Mouse (Mus musculus): ENCODE data around the gene Csrp3. TPM values are rescaled to one million over a fixed set of nuclear protein-coding genes. Genes with fewer than 3 reads are reported as not detected.

Csrp3 gene
- 4.5 and 6.9 TPM in 2 replicates for polyA plus RNA-seq (2015; fragmentation: Nextera tagmentation; extraction: Ambion mirVana)

- no peaks in the 10 kb centered on the region for H3K27me3 ChIP-seq
- peaks cover 7% of the 10 kb centered on the region for H3K4me1 ChIP-seq (replicated peaks)
- 55% methylated on average over 11 of the region's 11 CpGs for WGBS (ENCODE audit: insufficient replicate concordance)
- H3K4me2 ChIP-seq: no peak within 1 kb of the TSS
- no peak within 1 kb of the TSS for H3K9ac ChIP-seq
- no peak for ATAC-seq (ENCODE audit: insufficient read depth)
- no peaks in the 10 kb centered on the region for H3K9me3 ChIP-seq (replicated peaks)
- no peak within 1 kb of the TSS for H3K27ac ChIP-seq (replicated peaks)
- H3K4me3 ChIP-seq (replicated peaks): no peak within 1 kb of the TSS
- no peaks in the 10 kb centered on the region for H3K36me3 ChIP-seq (replicated peaks)
Measured at GRCm38 (mm10) chr7:48847820-48848650, at the start of gene Csrp3. Gene Csrp3 (minus strand): TSS chr7:48848033.

- H3K9me3 ChIP-seq (replicated peaks): no peaks in the 10 kb centered on the region
- no peaks in the 10 kb centered on the region for H3K36me3 ChIP-seq (replicated peaks)
- ATAC-seq (ENCODE audit: insufficient read depth): no peak
- no peak overlapping the region for H3K9ac ChIP-seq
- H3K4me3 ChIP-seq (replicated peaks): no peak overlapping the region
- peaks cover 36% of the 10 kb centered on the region for H3K27me3 ChIP-seq
- 48% methylated on average over 4 of the region's 4 CpGs for WGBS (ENCODE audit: insufficient replicate concordance)
- H3K27ac ChIP-seq (replicated peaks): no peak overlapping the region
- no peak overlapping the region for H3K4me2 ChIP-seq
- no peaks in the 10 kb centered on the region for H3K4me1 ChIP-seq (replicated peaks)
Measured at GRCm38 (mm10) chr7:48896051-48896450, 48.2 kb upstream of the Csrp3 start.

DNA sequence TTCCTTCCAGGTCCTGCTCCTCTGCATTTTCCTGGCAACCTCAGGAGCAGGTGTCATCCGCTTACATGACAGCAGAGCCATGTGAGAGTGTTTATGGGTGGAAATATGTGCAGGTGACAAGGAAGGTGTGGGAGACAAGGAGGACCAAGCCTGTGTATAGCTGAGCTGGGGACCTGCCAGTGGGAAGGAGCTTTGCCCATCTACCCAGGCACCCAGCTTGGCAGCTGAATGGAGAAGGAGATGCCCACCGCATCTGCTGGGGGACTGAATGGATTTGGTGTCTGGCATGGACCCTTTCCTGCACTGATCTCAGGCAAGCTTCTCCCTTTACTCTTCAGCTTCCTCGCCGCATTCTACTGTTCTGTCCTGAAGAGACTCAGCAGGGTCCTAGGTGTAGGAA is 47.6 kb upstream of the Csrp3 start:
- no peaks in the 10 kb centered on the region for H3K36me3 ChIP-seq (replicated peaks)
- H3K27me3 ChIP-seq: peaks cover 36% of the 10 kb centered on the region
- no peak overlapping the region for H3K4me3 ChIP-seq (replicated peaks)
- no peak overlapping the region for H3K4me2 ChIP-seq
- H3K9ac ChIP-seq: no peak overlapping the region
- H3K9me3 ChIP-seq (replicated peaks): no peaks in the 10 kb centered on the region
- no peak overlapping the region for H3K27ac ChIP-seq (replicated peaks)
- WGBS (ENCODE audit: insufficient replicate concordance): 66% methylated on average over 4 of the region's 4 CpGs
- no peaks in the 10 kb centered on the region for H3K4me1 ChIP-seq (replicated peaks)
- no peak for ATAC-seq (ENCODE audit: insufficient read depth)

GRCm38 (mm10) chr7:48894763-48895162 is 46.9 kb upstream of the Csrp3 start:
- WGBS (ENCODE audit: insufficient replicate concordance): 44% methylated on average over 6 of the region's 6 CpGs
- Histone ChIP-seq H3K9ac (no peak overlapping the region), H3K4me2 (no peak overlapping the region), H3K4me3 (replicated peaks) (no peak overlapping the region), H3K27ac (replicated peaks) (no peak overlapping the region), H3K9me3 (replicated peaks) (no peaks in the 10 kb centered on the region), H3K27me3 (peaks cover 29% of the 10 kb centered on the region), H3K4me1 (replicated peaks) (no peaks in the 10 kb centered on the region), H3K36me3 (replicated peaks) (no peaks in the 10 kb centered on the region)
- ATAC-seq (ENCODE audit: insufficient read depth): no peak

DNA sequence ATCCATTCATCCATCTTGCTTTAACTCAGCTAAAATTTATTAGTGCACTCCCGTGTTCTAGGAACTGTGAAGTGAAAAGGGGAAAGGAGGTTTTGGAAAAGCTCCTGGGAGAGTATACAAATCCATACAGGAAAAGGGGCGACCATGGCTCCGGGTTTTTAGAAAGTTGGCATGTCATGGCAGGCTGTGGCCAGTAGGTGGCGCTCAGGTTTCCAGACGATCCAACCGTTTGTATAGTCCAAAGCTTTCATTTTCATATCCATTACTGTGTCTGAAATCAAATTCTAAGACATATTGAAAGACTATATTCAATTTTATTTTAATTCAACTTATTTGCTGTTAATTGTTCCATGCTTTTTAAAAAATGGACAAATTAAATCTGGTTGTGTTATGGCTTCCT is 46.3 kb upstream of the Csrp3 start:
- no peak overlapping the region for H3K4me3 ChIP-seq (replicated peaks)
- H3K4me2 ChIP-seq: no peak overlapping the region
- H3K9me3 ChIP-seq (replicated peaks): no peaks in the 10 kb centered on the region
- H3K36me3 ChIP-seq (replicated peaks): no peaks in the 10 kb centered on the region
- H3K4me1 ChIP-seq (replicated peaks): no peaks in the 10 kb centered on the region
- H3K27me3 ChIP-seq: peaks cover 23% of the 10 kb centered on the region
- H3K27ac ChIP-seq (replicated peaks): no peak overlapping the region
- no peak overlapping the region for H3K9ac ChIP-seq
- no peak for ATAC-seq (ENCODE audit: insufficient read depth)
- 2% methylated on average over 6 of the region's 6 CpGs for WGBS (ENCODE audit: insufficient replicate concordance)

DNA sequence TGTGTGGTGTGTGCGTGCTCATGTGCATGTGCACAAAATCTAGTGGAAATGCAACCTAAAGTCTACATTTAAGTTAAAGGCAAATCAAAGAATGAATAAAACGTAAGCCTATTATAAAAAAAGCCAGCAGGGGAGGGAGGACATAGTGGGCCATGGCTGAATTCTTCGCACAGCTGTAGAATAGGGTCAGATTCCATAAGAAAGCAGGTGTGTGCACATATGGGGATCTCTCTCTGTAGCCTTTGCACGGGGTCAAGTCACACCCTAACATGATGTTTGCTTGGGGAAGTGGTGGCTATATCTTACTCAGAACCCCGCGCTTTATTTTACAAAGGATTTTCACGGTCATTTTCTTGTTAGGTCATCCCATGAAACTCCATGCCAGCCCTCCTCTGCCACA is 45.3 kb upstream of the Csrp3 start:
- no peak overlapping the region for H3K4me3 ChIP-seq (replicated peaks)
- peaks cover 4% of the 10 kb centered on the region; the same call in 1 of the 2 replicates for H3K4me1 ChIP-seq (replicated peaks)
- H3K27ac ChIP-seq (replicated peaks): no peak overlapping the region
- H3K4me2 ChIP-seq: no peak overlapping the region
- 0 out of 2 replicates have a peak, but pooled peaks cover 20% of the 10 kb centered on the region for H3K27me3 ChIP-seq
- H3K9me3 ChIP-seq (replicated peaks): no peaks in the 10 kb centered on the region
- no peaks in the 10 kb centered on the region for H3K36me3 ChIP-seq (replicated peaks)
- whole genome bisulfite sequencing (ENCODE audit: insufficient replicate concordance): 66% methylated on average over 7 of the region's 7 CpGs
- ATAC-seq (ENCODE audit: insufficient read depth): no peak
- no peak overlapping the region for H3K9ac ChIP-seq

- 70% methylated on average over 5 of the region's 5 CpGs for WGBS (ENCODE audit: insufficient replicate concordance)
- Histone ChIP-seq H3K27ac (replicated peaks) (no peak overlapping the region), H3K27me3 (0 out of 2 replicates have a peak, but pooled peaks cover 20% of the 10 kb centered on the region), H3K4me1 (replicated peaks) (peaks cover 5% of the 10 kb centered on the region; the same call in 1 of the 2 replicates), H3K9ac (no peak overlapping the region), H3K9me3 (replicated peaks) (no peaks in the 10 kb centered on the region), H3K4me3 (replicated peaks) (no peak overlapping the region), H3K4me2 (no peak overlapping the region), H3K36me3 (replicated peaks) (no peaks in the 10 kb centered on the region)
- ATAC-seq (ENCODE audit: insufficient read depth): no peak
Measured at GRCm38 (mm10) chr7:48891029-48891428, 43.2 kb upstream of the Csrp3 start.

DNA sequence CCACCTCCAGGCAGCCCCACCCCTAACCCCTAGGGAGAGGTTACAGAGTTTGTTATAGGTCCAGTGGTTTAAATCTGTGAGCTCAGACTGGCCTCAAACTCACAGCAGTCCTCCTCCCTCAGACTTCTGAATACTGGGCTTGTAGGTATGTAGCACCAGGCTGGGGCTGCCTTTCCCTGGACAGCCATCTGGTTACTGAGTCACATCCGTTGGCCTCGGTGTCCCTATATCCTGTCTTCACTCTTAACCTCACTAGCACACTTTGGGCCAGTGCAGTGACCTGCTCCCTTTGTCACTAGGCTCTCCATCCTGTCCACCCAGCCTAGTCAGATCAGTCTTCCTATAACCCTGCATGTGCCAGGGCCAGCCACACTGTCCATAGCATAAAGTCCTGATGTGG is 40.9 kb upstream of the Csrp3 start:
- no peak overlapping the region for H3K27ac ChIP-seq (replicated peaks)
- H3K4me1 ChIP-seq (replicated peaks): peaks cover 12% of the 10 kb centered on the region; the same call in 1 of the 2 replicates
- H3K4me3 ChIP-seq (replicated peaks): no peak overlapping the region
- peaks cover 35% of the 10 kb centered on the region for H3K27me3 ChIP-seq
- H3K4me2 ChIP-seq: no peak overlapping the region
- 43% methylated on average over 2 of the region's 2 CpGs for WGBS (ENCODE audit: insufficient replicate concordance)
- peak; percentile 12; the same call in 1 of the 2 replicates for ATAC-seq (ENCODE audit: insufficient read depth)
- H3K36me3 ChIP-seq (replicated peaks): no peaks in the 10 kb centered on the region
- H3K9ac ChIP-seq: no peak overlapping the region
- no peaks in the 10 kb centered on the region for H3K9me3 ChIP-seq (replicated peaks)

GRCm38 (mm10) chr7:48887973-48888372 is 40.1 kb upstream of the Csrp3 start:
- Histone ChIP-seq H3K9me3 (replicated peaks) (no peaks in the 10 kb centered on the region), H3K27me3 (peaks cover 43% of the 10 kb centered on the region), H3K4me3 (replicated peaks) (no peak overlapping the region), H3K4me2 (no peak overlapping the region), H3K27ac (replicated peaks) (no peak overlapping the region), H3K4me1 (replicated peaks) (peaks cover 15% of the 10 kb centered on the region), H3K36me3 (replicated peaks) (no peaks in the 10 kb centered on the region), H3K9ac (no peak overlapping the region)
- ATAC-seq (ENCODE audit: insufficient read depth): no peak
- 31% methylated on average over 8 of the region's 8 CpGs for WGBS (ENCODE audit: insufficient replicate concordance)

DNA sequence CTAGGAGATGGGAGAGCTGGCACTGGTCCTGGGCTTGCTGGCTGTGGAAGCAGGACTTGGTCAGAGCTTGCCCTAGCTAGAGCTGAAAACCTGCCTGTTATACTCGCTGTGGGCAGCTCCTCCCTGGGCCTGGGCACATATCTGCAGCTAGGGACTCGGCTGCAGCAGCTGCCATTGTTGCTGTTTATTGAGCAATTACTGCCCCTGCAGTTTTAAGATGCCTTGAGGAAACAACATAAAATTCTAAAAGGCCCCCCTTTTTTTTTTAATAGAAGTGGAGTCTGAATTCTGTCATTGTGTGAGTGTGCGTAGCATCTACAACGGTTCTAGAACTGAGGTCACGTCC is 36.4 kb upstream of the Csrp3 start:
- Histone ChIP-seq H3K9ac (no peak overlapping the region), H3K27me3 (peaks cover 48% of the 10 kb centered on the region), H3K27ac (replicated peaks) (no peak overlapping the region), H3K4me3 (replicated peaks) (no peak overlapping the region), H3K9me3 (replicated peaks) (no peaks in the 10 kb centered on the region), H3K4me2 (no peak overlapping the region), H3K4me1 (replicated peaks) (peaks cover 29% of the 10 kb centered on the region), H3K36me3 (replicated peaks) (0 out of 2 replicates have a peak, but pooled peaks cover 5% of the 10 kb centered on the region)
- WGBS (ENCODE audit: insufficient replicate concordance): 54% methylated on average over 5 of the region's 5 CpGs
- ATAC-seq (ENCODE audit: insufficient read depth): no peak

GRCm38 (mm10) chr7:48883525-48884265 is 35.9 kb upstream of the Csrp3 start:
- Histone ChIP-seq H3K4me3 (replicated peaks) (no peak overlapping the region), H3K4me1 (replicated peaks) (peaks cover 34% of the 10 kb centered on the region), H3K4me2 (no peak overlapping the region), H3K36me3 (replicated peaks) (peaks cover 9% of the 10 kb centered on the region), H3K9me3 (replicated peaks) (no peaks in the 10 kb centered on the region), H3K27me3 (peaks cover 46% of the 10 kb centered on the region), H3K27ac (replicated peaks) (no peak overlapping the region), H3K9ac (no peak overlapping the region)
- 75% methylated on average over 4 of the region's 4 CpGs for WGBS (ENCODE audit: insufficient replicate concordance)
- no peak for ATAC-seq (ENCODE audit: insufficient read depth)

Data from liver, embryonic 15.5 days (tissue).